Mouse (Mus musculus) CH12F3 (cell line): ENCODE results near the gene St6galnac3.

Experiments used
- in situ Hi-C: fragments of 300-500 bp; cut with MboI; formaldehyde crosslinking; loops from 2 replicates; pipeline ENCODE4 v1.14.3; 2020; ENCODE audit warnings: low sequenced_read_pairs

Gene St6galnac3

GRCm38 (mm10) chr3:153308379-153308778, 416.6 kb downstream of the St6galnac3 start:
- in situ Hi-C loops, result no loop called here

DNA sequence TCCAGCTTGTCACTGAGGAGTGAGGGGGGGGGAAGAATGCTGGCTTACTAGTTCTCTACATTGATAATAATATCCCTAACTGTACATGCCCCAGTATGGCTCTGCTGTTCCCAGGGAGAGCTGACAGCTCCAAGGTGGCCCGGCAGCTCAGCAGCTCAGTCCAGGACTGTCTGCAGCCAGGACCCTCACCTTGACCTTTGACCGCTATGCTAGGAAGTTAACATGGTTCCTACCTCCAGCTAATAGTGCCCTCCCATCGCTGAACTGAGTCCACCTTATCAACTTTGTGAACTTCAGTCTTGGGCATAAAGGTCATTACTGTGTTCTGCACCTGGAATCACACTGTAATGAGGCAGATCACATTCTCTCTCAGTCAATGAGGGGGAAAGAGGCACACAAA, 419.8 kb downstream of the St6galnac3 start:
- in situ Hi-C loops, result no loop called here

- in situ Hi-C loops, result no loop called here
Observed at GRCm38 (mm10) chr3:153302376-153302775, 422.6 kb downstream of the St6galnac3 start.

DNA sequence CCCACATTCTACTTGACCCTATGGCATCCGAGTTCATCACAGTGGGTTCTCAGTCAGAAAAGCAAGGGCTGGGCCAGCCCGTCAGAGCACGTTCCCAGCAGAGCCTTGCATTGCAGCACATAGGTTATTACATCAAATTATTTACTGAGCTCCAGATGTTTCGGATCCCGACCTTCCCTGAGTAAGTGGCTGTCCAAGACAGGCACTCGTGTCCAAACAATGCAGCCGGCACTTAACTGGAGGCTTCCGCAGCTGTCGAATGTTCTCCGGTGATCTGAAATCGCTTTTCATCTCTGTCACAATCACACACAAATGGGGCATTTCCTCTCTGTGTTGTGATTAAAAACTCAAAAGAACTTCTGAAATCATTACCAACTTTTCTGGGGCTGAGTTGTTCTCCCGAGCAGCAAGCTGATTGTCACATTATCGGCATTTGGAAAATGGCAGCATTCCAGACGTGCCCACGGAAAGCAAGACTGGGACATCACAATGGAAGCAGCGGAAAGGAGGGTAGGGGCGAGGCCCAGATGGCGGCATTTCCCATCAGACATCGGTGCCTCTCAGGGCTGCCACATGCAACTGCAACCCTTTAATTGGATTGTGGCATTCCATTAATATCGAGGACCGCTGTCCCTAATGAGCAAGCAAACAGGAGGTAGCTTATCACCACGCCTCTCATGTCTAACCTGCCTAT, 428.5 kb downstream of the St6galnac3 start:
- in situ Hi-C loops, result no loop called here

DNA sequence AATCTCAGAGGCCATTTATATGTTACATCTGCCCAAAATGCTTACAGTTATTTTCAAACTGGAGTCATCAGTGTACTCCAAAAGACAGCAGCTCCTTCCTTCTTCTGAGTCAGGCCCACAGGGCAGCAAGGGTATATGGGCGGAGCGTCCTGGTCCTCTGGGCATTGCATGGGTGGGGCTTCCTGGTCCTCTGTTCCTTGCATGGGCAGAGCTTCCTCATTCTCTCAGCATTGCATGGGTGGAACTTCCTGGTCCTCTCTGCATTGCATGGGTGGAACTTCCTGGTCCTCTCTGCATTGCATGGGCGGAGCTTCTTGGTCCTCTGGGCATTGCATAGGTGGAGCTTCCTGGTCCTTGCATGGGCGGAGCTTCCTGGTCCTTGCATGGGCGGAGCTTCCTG, 432.1 kb downstream of the St6galnac3 start:
- in situ Hi-C loops, result no loop called here

- in situ Hi-C loops, result no loop called here
Observed at GRCm38 (mm10) chr3:153292363-153292762, 432.6 kb downstream of the St6galnac3 start.

DNA sequence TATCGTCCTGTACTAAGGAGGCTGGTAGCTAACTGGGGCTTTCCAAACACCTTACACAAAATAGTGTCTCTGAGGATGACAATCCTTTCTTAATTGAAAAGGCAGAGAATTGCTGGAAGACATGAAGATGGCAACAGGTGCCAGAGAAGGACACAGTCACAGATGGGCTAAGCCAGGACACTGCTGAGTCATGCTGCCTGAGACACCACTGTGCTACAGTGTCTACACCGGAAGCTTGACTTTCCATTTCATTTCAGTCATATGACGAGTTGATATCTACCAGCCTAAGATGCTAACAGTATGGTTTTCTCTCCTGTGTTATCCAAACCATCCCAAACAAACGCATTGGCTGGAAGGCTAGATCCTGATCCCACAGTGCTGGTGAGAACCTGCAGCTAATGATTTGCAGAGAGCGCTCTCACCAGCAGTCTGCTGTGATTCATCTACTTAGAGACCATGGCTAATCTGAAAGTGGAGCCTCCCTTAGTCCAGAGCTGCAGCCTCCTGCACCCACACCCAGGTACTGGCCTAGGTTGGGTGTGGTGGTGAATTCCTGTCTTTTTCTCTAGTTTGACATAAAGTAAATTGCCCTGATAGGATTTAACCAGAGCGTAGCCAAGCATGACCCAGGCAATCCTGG, 433.4 kb downstream of the St6galnac3 start:
- in situ Hi-C loops, result no loop called here

- in situ Hi-C loops, result no loop called here
Observed at GRCm38 (mm10) chr3:153289971-153290370, 435.0 kb downstream of the St6galnac3 start.

DNA sequence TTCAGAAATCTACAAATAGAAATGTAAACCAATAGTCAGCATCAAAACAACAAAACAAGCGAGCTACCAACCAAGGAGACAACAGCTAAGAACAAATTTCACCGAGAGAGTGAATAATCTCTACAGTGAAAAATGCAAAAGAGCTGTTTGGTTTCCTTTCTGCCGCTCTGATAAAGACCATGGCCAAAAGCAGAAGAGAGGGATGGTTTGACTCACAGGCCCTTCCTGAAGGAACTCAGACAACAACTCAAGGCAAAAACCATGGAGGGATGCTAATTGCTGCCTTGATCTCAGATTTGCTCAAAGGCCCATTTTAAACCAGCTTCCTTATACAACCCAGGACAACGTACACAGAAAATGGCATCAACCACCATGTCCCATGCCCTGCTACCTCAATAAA, 437.4 kb downstream of the St6galnac3 start:
- in situ Hi-C loops, result no loop called here

DNA sequence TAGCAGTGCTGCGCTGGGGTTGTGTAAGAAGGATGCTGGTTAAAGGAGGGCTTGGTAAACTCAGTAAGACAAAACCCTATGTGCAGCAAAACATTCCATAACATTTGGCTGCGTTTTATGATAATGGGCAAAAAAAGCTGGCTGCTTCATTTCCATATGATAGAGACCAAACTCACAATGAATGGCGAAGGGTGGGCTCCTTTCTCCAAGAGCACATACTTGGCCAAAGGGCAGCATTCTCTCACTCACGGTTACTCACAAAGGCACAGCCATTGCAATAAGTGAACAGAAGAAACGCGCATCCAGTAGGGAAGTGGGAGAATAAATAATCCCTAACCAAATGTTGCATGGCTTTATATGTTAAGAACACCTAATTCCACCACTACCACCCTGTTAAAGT, 437.9 kb downstream of the St6galnac3 start:
- in situ Hi-C loops, result no loop called here

DNA sequence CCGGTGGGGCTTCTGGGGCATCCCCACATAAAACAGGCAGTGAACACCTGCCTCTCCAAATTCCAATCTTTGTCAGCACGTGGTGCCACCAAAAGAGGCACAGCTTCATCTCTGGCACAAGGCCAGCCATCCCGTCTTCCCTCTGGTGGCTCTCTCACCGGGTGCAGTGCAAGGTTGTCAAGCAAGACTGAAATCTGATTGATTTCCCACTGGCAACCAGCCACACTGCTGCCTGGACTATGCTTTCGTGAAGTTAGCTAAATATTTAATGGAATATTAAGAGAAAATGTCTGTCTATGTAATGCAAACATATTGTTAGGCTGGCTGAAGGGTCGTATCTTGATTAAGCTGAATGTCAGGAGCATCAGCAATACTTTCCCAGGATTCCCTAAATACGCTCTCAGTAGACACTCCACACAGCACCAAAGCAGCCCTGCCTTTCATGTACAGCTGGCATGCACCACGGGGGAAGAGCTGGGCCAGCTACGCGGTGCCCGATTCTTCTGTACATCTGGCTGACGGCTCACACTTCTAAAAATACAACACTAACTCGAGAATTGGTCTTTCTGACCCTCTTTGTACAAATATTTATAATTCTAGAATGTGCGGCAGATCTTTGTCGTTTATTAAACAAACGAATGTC, 442.7 kb downstream of the St6galnac3 start:
- in situ Hi-C loops, result no loop called here

DNA sequence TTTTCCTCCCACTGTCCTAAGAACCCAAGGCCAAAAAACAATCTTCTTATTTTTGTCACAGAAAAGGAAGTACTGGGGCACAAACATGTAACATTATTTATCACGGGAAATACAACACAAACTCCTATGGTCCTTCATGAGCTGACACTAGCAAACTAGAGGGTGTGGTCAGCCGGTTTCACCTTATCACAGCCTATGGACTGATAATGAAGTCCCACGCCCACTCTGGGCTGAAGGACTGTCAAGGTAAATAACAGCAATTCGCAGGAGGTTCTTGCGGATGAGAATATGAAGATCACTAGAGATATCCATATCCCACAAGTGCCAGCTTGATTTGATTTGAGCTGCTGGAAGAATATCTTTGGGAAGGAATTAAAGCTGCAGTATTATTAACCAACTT, 446.7 kb downstream of the St6galnac3 start:
- in situ Hi-C loops, result no loop called here

DNA sequence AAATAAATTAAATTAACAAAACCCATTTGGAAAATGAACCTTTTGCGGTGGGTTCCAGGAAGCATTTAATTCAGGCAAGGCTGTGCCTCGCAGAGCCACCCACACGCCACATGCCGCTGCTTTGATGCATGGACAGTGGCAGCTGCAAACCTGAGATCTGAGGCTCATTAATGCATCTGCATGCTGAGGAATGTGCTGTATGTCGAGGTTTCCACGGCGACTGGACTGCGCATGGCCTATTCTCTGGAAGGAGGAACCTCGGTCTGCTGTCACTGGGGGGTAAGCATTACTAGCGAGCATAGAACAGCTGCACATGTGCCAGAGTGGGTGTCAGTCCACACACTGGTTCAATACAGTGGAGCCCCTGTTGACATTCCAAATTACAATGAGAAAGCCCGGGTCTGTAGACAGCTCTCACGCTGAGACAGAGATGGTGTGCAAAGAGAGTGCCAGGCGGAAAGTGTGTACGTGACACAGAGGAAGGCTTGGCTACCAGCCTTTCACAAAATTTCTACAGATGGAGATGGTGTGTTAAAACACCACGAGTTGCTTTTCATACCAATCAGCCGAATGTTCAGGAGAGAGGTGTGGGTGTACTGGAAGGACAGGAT, 447.5 kb downstream of the St6galnac3 start:
- in situ Hi-C loops, result no loop called here

GRCm38 (mm10) chr3:153276830-153277388, 448.1 kb downstream of the St6galnac3 start:
- in situ Hi-C loops, result no loop called here

- in situ Hi-C loops, result no loop called here
Observed at GRCm38 (mm10) chr3:153276101-153276829, 448.7 kb downstream of the St6galnac3 start.

DNA sequence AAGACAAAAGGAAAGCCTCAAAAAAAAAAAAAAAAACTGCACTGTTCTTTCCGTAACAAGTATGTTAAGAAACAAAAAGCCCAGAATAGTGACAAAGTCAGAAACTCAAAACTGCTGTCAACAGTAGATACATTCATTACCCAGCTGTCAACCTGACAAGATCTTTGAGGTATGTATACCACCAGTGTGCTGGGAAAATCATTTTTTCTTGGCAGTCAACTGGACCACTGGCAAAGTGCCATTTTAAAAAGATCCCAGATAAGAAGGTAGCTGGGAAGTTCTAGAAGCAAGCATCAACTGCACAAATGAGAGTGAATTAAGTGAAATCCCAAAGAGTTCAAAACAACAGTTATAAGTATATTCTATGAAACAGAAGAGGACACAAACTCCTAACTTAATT, 452.7 kb downstream of the St6galnac3 start:
- in situ Hi-C loops, result no loop called here

DNA sequence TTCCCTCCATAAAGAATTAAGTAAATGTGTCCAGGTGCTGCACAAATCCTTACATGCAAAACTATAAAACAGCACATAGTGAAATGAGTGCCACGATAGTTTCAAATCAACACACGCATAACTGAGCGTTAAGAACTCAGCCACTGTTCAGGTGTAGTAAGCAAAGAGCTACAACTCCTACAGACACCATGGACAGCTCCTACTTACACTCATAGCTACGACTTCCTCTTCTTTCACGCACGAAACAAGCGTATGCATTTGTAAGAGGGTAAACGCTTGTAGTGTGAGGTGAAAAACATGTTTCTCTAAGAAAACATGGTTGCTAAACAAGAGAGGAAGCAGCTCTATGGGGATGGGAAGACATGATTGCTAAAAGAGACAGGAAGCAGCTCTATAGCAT, 457.6 kb downstream of the St6galnac3 start:
- in situ Hi-C loops, result no loop called here

DNA sequence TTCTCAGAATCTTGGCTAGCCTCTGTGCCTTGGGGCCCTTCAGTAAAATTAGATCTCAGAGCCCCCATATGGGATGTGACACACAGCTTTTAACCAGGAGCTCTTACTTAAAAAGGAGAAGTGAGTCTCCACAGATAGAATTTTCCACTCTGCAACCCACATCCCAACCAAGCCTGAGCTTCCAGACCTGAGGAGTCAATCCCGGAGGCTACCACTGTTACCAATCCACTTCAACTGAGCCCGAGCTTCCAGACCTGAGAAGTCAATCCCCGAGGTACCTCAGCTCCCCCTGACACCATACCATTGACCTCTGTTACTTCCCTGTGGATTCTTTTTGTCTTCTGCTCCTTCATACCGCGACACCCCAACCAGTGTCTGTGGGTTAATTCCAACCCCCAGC, 463.0 kb downstream of the St6galnac3 start:
- in situ Hi-C loops, result no loop called here

DNA sequence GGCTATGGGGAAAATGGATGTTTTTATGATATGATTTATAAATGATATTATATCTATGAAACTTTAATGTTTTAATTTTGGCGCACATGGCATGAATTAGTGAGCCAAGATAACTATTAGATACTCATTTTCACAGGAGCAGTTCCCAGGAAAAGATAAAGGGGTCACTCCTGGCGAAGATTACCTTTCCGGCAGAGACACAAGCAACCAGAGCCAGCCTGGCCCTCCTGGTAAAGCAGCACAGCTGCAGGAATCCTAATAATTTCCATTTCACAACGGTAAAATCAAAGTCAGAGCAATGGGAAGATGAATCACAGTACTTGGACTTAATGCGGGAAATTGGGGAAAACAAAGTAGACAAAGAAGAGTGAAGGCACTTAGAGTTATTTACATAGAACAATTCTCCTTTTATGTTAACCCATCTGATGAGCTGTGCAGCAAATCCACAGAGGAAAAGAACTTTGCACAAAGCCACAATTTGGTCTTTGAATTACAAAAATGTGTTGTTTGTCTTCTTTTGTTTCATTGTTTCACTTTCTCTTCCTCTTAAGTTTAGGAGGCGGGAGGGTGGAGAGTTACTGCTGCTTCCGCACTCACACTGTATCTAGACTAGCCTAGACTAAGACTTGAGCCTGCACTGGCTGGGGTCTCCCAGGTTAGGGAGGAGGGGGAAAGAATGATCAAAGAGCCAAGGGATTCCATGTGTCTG, 464.6 kb downstream of the St6galnac3 start:
- in situ Hi-C loops, result no loop called here

DNA sequence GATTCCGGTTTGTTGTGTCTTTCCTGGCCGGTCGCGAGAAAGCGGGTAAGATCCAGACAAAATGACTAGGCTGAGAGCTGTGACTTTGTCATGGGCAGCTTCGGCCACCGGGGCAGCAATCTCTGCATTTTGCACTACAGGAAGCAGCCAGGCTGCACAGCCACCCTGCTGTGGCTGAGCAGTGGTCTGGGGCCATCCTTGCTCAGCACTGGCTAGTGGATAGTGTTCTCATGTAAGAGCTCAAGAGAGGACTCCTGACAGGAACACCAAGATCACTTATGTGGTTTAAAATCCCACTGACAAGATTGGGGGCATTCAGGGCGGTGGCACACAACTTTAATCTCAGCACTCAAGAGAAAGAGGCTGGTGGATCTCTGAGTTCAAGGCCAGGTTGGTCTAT, 469.1 kb downstream of the St6galnac3 start:
- in situ Hi-C loops, result no loop called here
